Mouse (Mus musculus): ENCODE results near the gene Gm14597.

DNA sequence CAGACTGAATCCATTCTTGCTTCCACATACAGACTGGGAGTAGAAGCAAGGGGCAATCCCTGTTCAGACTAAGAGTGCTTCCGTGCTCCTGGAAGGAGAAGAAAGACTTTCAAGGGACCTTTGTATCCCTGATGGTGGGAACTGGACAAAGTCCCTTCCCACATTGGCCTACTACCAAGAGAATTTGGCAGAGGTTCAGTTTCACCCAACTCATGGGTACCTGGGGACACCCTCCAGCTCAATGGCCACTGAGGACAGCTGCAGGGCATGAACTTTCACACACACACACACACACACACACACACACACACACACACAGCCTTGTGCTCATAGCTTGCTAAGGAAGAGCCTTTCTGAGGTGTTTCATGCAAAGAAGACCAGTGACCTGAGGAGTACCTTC lies 29.5 kb downstream of the Gm14597 start:
- TF ChIP-seq CTCF (IDR thresholded peaks at IDR 0.05; ENCODE audit: borderline replicate concordance, insufficient read depth, low read depth, low read length) (no peak), POLR2A (IDR thresholded peaks at IDR 0.05; ENCODE audit: borderline replicate concordance, insufficient read depth, low read length) (no peak)
